Mouse (Mus musculus): ENCODE data around the gene Xirp1. TPM values are rescaled to one million over a fixed set of nuclear protein-coding genes. Genes with fewer than 3 reads are reported as not detected.

Gene Xirp1
- total RNA-seq, 2 experiments from 2014 or later, result not detected

GRCm38 (mm10) chr9:119973869-119974520 lies 49.4 kb downstream of the Xirp1 start:
- ATAC-seq (replicated peaks; ENCODE audit: poor library complexity), result no peak

- ATAC-seq (replicated peaks; ENCODE audit: poor library complexity), result no peak
Measured at GRCm38 (mm10) chr9:119973281-119973680, 50.1 kb downstream of the Xirp1 start.

- no peak for ATAC-seq (replicated peaks; ENCODE audit: poor library complexity)
Measured at GRCm38 (mm10) chr9:119972582-119972981, 50.8 kb downstream of the Xirp1 start.

- no peak for ATAC-seq (replicated peaks; ENCODE audit: poor library complexity)
Measured at GRCm38 (mm10) chr9:119972166-119972565, 51.2 kb downstream of the Xirp1 start.

- no peak for ATAC-seq (replicated peaks; ENCODE audit: poor library complexity)
Measured at GRCm38 (mm10) chr9:119970763-119971656, 52.4 kb downstream of the Xirp1 start.

GRCm38 (mm10) chr9:119970221-119970620 lies 53.2 kb downstream of the Xirp1 start:
- peak; percentile 54 for ATAC-seq (replicated peaks; ENCODE audit: poor library complexity)

- ATAC-seq (replicated peaks; ENCODE audit: poor library complexity), result no peak
Measured at GRCm38 (mm10) chr9:119969811-119970210, 53.6 kb downstream of the Xirp1 start.

- ATAC-seq (replicated peaks; ENCODE audit: poor library complexity), result no peak
Measured at GRCm38 (mm10) chr9:119966221-119966910, 57.0 kb downstream of the Xirp1 start.

- ATAC-seq (replicated peaks; ENCODE audit: poor library complexity), result no peak
Measured at GRCm38 (mm10) chr9:119965186-119965585, 58.2 kb downstream of the Xirp1 start.

GRCm38 (mm10) chr9:119964206-119964605 lies 59.2 kb downstream of the Xirp1 start:
- ATAC-seq (replicated peaks; ENCODE audit: poor library complexity), result no peak

Other genes with a start within 250 kb of the Xirp1 start
- gene Scn11a, start 198.1 kb downstream of the Xirp1 start, total RNA-seq (2015), result not detected in 2 replicates
- gene Scn11a, start 198.1 kb downstream of the Xirp1 start, total RNA-seq (2017), result not detected in 2 replicates
- 57.6 and 75.4 TPM in 2 replicates for gene Wdr48, start 128.7 kb downstream of the Xirp1 start, total RNA-seq (2015)
- 49.1 and 58.6 TPM in 2 replicates for gene Wdr48, start 128.7 kb downstream of the Xirp1 start, total RNA-seq (2017)
- 7.9 and 8.7 TPM in 2 replicates for gene Gorasp1, start 86.0 kb downstream of the Xirp1 start, total RNA-seq (2015)
- gene Gorasp1, start 86.0 kb downstream of the Xirp1 start, total RNA-seq (2017), result 5.1 and 7.4 TPM in 2 replicates
- 2.3 and 2.4 TPM in 2 replicates for gene Ttc21a, start 86.0 kb downstream of the Xirp1 start, total RNA-seq (2015)
- gene Ttc21a, start 86.0 kb downstream of the Xirp1 start, total RNA-seq (2017), result 3.4 and 5.7 TPM in 2 replicates
- 9.0 and 12.3 TPM in 2 replicates for gene Csrnp1, start 38.9 kb downstream of the Xirp1 start, total RNA-seq (2015)
- gene Csrnp1, start 38.9 kb downstream of the Xirp1 start, total RNA-seq (2017), result 13.3 and 18.9 TPM in 2 replicates
- gene Cx3cr1, start 46.3 kb upstream of the Xirp1 start, total RNA-seq (2015), result 10.6 and 11.9 TPM in 2 replicates
- gene Cx3cr1, start 46.3 kb upstream of the Xirp1 start, total RNA-seq (2017), result 10.8 and 13.9 TPM in 2 replicates
- not detected in 2 replicates for gene Ccr8, start 68.5 kb upstream of the Xirp1 start, total RNA-seq (2015)
- gene Ccr8, start 68.5 kb upstream of the Xirp1 start, total RNA-seq (2017), result not detected in 2 replicates
- gene Slc25a38, start 86.8 kb upstream of the Xirp1 start, total RNA-seq (2015), result 15.8 and 17.1 TPM in 2 replicates
- gene Slc25a38, start 86.8 kb upstream of the Xirp1 start, total RNA-seq (2017), result 16.9 and 19.7 TPM in 2 replicates
- gene Rpsa, start 104.1 kb upstream of the Xirp1 start, total RNA-seq (2015), result 3,721 and 3,879 TPM in 2 replicates
- 5,290 and 6,669 TPM in 2 replicates for gene Rpsa, start 104.1 kb upstream of the Xirp1 start, total RNA-seq (2017)
- gene Mobp, start 126.1 kb upstream of the Xirp1 start, total RNA-seq (2015), result not detected in 2 replicates
- not detected in 2 replicates for gene Mobp, start 126.1 kb upstream of the Xirp1 start, total RNA-seq (2017)

Measured in megakaryocyte progenitor cell, adult 5-6 weeks (primary cell).